Mouse (Mus musculus) cortical plate, adult 2 months (tissue): ENCODE measurements around the gene Ehd1.

Experiments
- CTCF ChIP-seq: fragments of 200-500 bp; IDR thresholded peaks from 2 replicates; pipeline ENCODE4 v1.5.1; 2011; ENCODE audit warnings: mild to moderate bottlenecking, control low read depth, low read length; ENCODE audit not compliant: insufficient read depth; ENCODE audit errors: extremely low read depth
- POLR2A ChIP-seq: fragments of 200-500 bp; IDR thresholded peaks from 2 replicates; pipeline ENCODE4 v1.6.1; 2011; ENCODE audit warnings: mild to moderate bottlenecking, low read length, control low read depth; ENCODE audit not compliant: insufficient read depth; ENCODE audit errors: extremely low read depth

DNA sequence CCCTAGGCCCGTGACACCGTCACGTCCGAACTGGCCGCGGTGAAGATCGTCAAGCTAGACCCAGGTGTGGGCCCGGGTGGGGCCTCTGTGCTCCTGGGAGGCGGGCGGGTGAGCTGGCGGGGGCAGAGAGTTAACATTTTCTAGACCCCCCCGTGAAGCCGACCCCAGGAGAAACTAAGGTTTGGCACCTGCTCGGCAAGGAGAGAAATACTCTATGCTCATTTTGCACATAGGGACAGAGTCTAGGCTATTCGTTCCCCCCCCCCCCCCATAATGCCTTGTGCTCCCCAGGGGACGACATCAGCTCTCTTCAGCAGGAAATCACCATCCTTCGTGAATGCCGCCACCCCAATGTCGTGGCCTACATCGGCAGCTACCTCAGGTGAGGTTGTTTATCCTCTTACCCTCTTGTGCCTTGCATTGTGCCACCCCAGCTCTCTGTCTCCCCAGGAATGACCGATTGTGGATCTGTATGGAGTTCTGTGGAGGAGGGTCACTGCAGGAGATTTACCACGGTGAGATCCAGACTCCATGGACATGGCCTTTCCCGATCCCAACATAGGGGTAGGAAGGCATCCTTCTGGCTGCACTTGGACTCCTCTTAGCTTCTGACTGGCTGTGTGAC, 65.0 kb downstream of the Ehd1 start:
- TF ChIP-seq POLR2A (no peak), CTCF (no peak)
